Comparison of ENCODE assay signal across 8 mouse cellular contexts in the genomic region with DNA sequence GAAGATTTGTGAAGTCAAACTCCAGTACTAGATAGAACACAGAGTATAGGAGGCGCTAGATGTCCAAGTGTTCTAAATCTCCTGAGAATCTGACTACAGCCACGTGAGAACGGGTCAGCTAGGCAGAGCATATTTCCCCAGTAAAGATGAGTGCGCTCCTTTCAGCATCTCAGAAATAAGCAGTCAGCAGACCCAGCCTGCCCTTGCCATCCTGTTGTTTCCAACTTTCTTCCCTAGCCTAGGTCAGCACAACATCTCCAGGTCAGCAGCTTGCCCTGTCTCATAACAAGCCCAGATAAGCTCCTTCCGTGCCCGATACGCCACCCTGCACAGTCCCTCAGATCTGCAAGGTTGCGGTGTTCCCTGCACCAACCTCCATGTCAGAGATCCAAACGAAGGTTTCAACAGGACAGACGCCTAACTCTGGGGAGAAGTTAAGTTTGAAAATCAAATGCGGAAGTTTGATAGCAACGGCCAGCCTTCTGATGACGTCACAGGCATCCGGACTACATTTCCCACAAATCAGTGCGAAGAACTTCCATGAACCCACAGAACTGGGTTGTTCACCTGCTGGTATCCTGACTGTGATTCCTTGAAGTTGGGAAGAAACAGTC. TPM values are rescaled to one million over a fixed set of nuclear protein-coding genes. Genes with fewer than 3 reads are reported as not detected.
DNase-seq lines count a peak whose midpoint lies in the region; ATAC-seq and TF ChIP-seq lines count a peak whose summit lies in the region.

A gene (minus strand): TSS at position 406 of the 614 bp plus-strand sequence.
A gene (minus strand): TSS at position 475 of the 614 bp plus-strand sequence.

- under 1% methylated on average over 15 of the region's 15 CpGs for WGBS in hindbrain, embryonic 10.5 days
- WGBS in lung, postnatal 0 days, result 0% methylated on average over 15 of the region's 15 CpGs

- H3K36me3 ChIP-seq in hindbrain, embryonic 10.5 days, result no peaks in the 10 kb centered on the region
- no peaks in the 10 kb centered on the region for H3K36me3 ChIP-seq in lung, postnatal 0 days (ENCODE audit: insufficient read depth, low read length)

- H3K27me3 ChIP-seq in hindbrain, embryonic 10.5 days (ENCODE audit: insufficient read depth, poor library complexity, severe bottlenecking), result no peaks in the 10 kb centered on the region
- H3K27me3 ChIP-seq in lung, postnatal 0 days (replicated peaks; ENCODE audit: insufficient read depth, low read length), result no peaks in the 10 kb centered on the region

- DNase-seq in MN1 (ENCODE audit: low spot score), result peak; percentile 87
- DNase-seq in cerebellum, adult 9-10 months, result peak; percentile 94
- DNase-seq in hindbrain, embryonic 10.5 days (ENCODE audit: low spot score), result peak; percentile 83
- peak; percentile 90 for DNase-seq in layer of hippocampus, adult 9-11 months
- DNase-seq in lung, postnatal 0 days (ENCODE audit: low spot score), result peak; percentile 94
- DNase-seq in ovary, postnatal 14 days (ENCODE audit: low spot score), result peak; percentile 88
- DNase-seq in thymus, postnatal 14 days, result peak; percentile 89

- peak within 1 kb of the TSS; percentile 69 for H3K4me2 ChIP-seq in lung, postnatal 0 days (replicated peaks; ENCODE audit: low read depth, low read length)

- TF ChIP-seq CTCF in lung, postnatal 0 days (IDR thresholded peaks at IDR 0.05), result peak; percentile 46

- no peaks in the 10 kb centered on the region for H3K9me3 ChIP-seq in hindbrain, embryonic 10.5 days
- H3K9me3 ChIP-seq in lung, postnatal 0 days (ENCODE audit: low read length), result no peaks in the 10 kb centered on the region

- peaks cover 14% of the 10 kb centered on the region for H3K4me1 ChIP-seq in hindbrain, embryonic 10.5 days (replicated peaks)
- H3K4me1 ChIP-seq in lung, postnatal 0 days (ENCODE audit: insufficient read depth, low read depth, low read length), result no peaks in the 10 kb centered on the region

- ATAC-seq in frontal cortex, adult (ENCODE audit: low TSS enrichment), result peak; percentile 99
- peak; percentile 97 for ATAC-seq in lung, postnatal 0 days

- peak within 1 kb of the TSS; percentile 82 for H3K9ac ChIP-seq in lung, postnatal 0 days (replicated peaks; ENCODE audit: low read depth)

- H3K27ac ChIP-seq in hindbrain, embryonic 10.5 days, result peak within 1 kb of the TSS; percentile 86
- H3K27ac ChIP-seq in lung, postnatal 0 days (ENCODE audit: low read length), result peak within 1 kb of the TSS; percentile 77

- peak within 1 kb of the TSS; percentile 67 for H3K4me3 ChIP-seq in hindbrain, embryonic 10.5 days
- peak within 1 kb of the TSS; percentile 79 for H3K4me3 ChIP-seq in lung, postnatal 0 days (ENCODE audit: low read depth, low read length)

- no peak for TF ChIP-seq EP300 in lung, postnatal 0 days (IDR thresholded peaks at IDR 0.05)

RNA-seq across cellular contexts. Expression of the first gene that starts in this region (rescaled TPM):
- polyA plus RNA-seq in hindbrain, embryonic 10.5 days (2016; fragmentation: Nextera tagmentation; extraction: Ambion mirVana), result not detected in 2 replicates
- 0.57 TPM in 1 of 2 replicates, not detected in the other for polyA plus RNA-seq in lung, postnatal 0 days (2015; fragmentation: Nextera tagmentation; extraction: Ambion mirVana)

RNA-seq across cellular contexts. Expression of the second gene that starts in this region (rescaled TPM):
- 0.68 and 0.69 TPM in 2 replicates for polyA plus RNA-seq in hindbrain, embryonic 10.5 days (2016; fragmentation: Nextera tagmentation; extraction: Ambion mirVana)
- polyA plus RNA-seq in lung, postnatal 0 days (2015; fragmentation: Nextera tagmentation; extraction: Ambion mirVana), result 0.80 and 0.82 TPM in 2 replicates

Comparison
In these comparisons a context has a peak if more than half of its experiments do, and no peak if none do; other contexts are left out.
1. Peak in every context shown above with its lines: DNase-seq, ATAC-seq, H3K4me3 ChIP-seq and H3K27ac ChIP-seq.
2. Peak in DNase-seq, H3K4me3 ChIP-seq and H3K27ac ChIP-seq in hindbrain, embryonic 10.5 days; RNA of the genes that start here not detected or under 1 TPM.
3. Peak in DNase-seq, ATAC-seq, H3K4me3 ChIP-seq, H3K27ac ChIP-seq, H3K9ac ChIP-seq and H3K4me2 ChIP-seq in lung, postnatal 0 days; RNA of the genes that start here not detected or under 1 TPM.